Mouse (Mus musculus) hindbrain, embryonic 10.5 days (tissue): ENCODE measurements around the gene Olfr770. TPM values are rescaled to one million over a fixed set of nuclear protein-coding genes. Genes with fewer than 3 reads are reported as not detected.
"Not testable (repeated sequence)": the region's sequence is repeated elsewhere in the genome, so short reads cannot be mapped to it uniquely, and the experiment has no call there.

Experiments used
- DNase-seq: peaks from one replicate; pipeline ENCODE4 v3.0.0-alpha.2; 2017; ENCODE audit warnings: low spot score
- H3K27ac ChIP-seq: fragments of 300-500 bp; sonication (generic); 2 replicates; pipeline ENCODE4 v1.5.1; 2016; ENCODE audit warnings: mild to moderate bottlenecking, moderate library complexity
- H3K27me3 ChIP-seq: fragments of 300-500 bp; sonication (generic); 2 replicates; pipeline ENCODE4 v1.6.1; 2016; ENCODE audit warnings: mild to moderate bottlenecking; ENCODE audit not compliant: poor library complexity, insufficient read depth, severe bottlenecking
- H3K36me3 ChIP-seq: fragments of 300-500 bp; sonication (generic); 2 replicates; pipeline ENCODE4 v1.6.1; 2016; ENCODE audit warnings: mild to moderate bottlenecking, moderate library complexity
- H3K4me1 ChIP-seq: fragments of 300-500 bp; sonication (generic); replicated peaks from 2 replicates; pipeline ENCODE4 v1.6.1; 2016; ENCODE audit warnings: mild to moderate bottlenecking
- H3K4me3 ChIP-seq: fragments of 300-500 bp; sonication (generic); 2 replicates; pipeline ENCODE4 v1.5.1; 2016; ENCODE audit warnings: mild to moderate bottlenecking, moderate library complexity
- H3K9me3 ChIP-seq: fragments of 300-500 bp; sonication (generic); 2 replicates; pipeline ENCODE4 v1.6.1; 2016; ENCODE audit warnings: mild to moderate bottlenecking, moderate library complexity
- WGBS: fragments of 180-500 bp; shearing (Covaris S2); methylation state at CpG from one replicate; pipeline ENCODE4 v1.1.7; 2016; 5-methylcytosine and 5-hydroxymethylcytosine counted together
- polyA plus RNA-seq: library from polyadenylated mRNA; unstranded; fragments of >200 nt; fragmentation: Nextera tagmentation; extraction: Ambion mirVana; gene quantifications from 2 replicates; pipeline ENCODE4 v1.2.1, GENCODE M21; 2016

Olfr770 gene
- not detected in 2 replicates for polyA plus RNA-seq

DNA sequence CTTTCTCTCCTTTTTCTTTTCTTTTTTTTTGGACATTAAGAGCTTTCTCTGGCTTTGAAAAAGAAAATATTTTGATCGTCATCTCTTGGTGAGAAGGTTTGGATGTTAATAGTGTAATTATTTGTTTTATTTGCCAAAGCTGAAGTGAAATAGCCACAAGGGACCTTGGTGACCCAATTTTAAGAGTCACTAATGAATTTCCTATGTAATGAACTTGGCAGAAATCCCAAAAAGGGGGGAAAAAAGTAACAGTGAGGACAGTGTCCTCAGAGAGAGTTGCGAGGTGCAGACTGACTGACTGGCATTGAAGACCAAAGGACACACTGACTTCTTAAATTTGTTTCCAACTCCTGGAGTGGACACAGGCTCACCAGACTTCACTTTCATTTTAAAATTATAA, at the start of gene Olfr770:
Olfr770 (minus strand) TSS at position 101 of the 400 bp plus-strand sequence.
- Histone ChIP-seq H3K4me1 (no peaks in the 10 kb centered on the region), H3K27me3 (no peaks in the 10 kb centered on the region), H3K9me3 (no peaks in the 10 kb centered on the region), H3K27ac (no peak within 1 kb of the TSS), H3K4me3 (no peak within 1 kb of the TSS), H3K36me3 (no peaks in the 10 kb centered on the region)
- WGBS = 91% methylated on average over 2 of the region's 2 CpGs
- no peak for DNase-seq

DNA sequence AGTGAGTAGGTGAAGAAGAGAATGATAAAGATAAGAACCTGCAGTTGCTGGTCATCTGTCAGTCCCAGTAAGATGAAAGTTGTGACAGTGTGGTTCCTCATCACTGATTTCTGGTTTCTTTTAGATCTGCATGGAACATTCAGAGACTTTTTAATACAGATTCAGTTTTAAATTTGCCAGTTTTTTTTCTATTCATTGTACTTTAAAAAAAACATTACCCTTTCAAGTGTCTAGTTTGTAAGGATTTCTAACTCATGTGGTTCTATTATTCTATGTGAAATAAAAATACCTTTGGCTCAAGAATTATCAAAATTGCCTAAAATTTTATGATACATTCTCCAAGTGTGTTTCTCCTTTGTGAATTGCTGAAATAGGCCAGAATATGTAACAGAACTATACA, 48.5 kb upstream of the Olfr770 start, which contains the start of gene Olfr773:
Olfr773 (minus strand) TSS at position 101 of the 400 bp plus-strand sequence.
- not testable (repeated sequence) for H3K9me3 ChIP-seq, H3K36me3 ChIP-seq, H3K4me3 ChIP-seq, H3K27me3 ChIP-seq, H3K4me1 ChIP-seq, H3K27ac ChIP-seq, DNase-seq

DNA sequence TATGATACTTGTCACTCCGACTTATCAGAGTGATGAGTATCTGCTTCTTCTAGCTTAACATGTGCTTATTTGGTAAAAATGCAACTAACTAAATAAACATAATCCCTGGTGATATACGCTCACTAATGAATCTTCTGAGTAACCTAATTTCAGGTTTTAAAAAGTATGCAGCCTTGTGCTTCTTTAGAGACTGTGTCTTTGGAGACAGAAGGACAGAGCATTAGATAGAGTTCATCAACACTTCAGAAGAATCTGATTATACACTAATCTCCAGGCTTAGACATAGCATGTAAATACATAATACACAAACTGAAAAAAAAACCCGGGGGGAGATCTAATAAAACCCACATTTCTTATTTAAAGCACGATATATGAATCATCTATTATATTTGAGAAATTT, 39.0 kb upstream of the Olfr770 start, which contains the start of gene Olfr772:
Olfr772 (minus strand) TSS at position 101 of the 400 bp plus-strand sequence.
- WGBS = 77% methylated on average over 4 of the region's 4 CpGs
- not testable (repeated sequence) for H3K9me3 ChIP-seq

DNA sequence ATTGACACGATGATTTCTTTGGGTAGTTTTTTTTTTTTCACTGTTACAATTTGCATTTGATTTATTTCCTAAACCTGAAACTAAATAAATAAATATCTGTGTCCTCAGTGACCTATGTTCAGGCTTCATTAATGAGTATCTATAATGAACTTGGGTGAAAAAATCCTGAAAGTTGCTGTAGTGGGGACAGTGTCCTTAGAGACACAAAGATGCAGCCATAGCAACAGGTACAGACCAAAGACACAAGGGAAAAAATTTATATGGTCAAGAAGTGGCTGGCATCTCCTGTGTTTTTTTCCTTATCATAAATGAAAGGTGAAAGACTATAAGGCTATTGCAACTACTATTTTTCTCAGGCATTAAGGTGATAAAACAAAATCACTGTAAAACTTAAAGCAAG, 25.9 kb upstream of the Olfr770 start, which contains the start of gene Olfr771:
Olfr771 (minus strand) TSS at position 101 of the 400 bp plus-strand sequence.
- H3K4me1 ChIP-seq = no peaks in the 10 kb centered on the region
- no peaks in the 10 kb centered on the region for H3K27me3 ChIP-seq
- no peak within 1 kb of the TSS for H3K27ac ChIP-seq
- WGBS = 86% methylated on average over 1 of the region's 1 CpGs
- no peaks in the 10 kb centered on the region for H3K9me3 ChIP-seq
- H3K4me3 ChIP-seq = no peak within 1 kb of the TSS
- DNase-seq = no peak
- no peaks in the 10 kb centered on the region for H3K36me3 ChIP-seq

More for the DNA sequence above, 39.0 kb upstream of the Olfr770 start, which contains the start of gene Olfr772:
- H3K4me1 ChIP-seq, H3K27me3 ChIP-seq, H3K36me3 ChIP-seq, H3K27ac ChIP-seq, DNase-seq, H3K4me3 ChIP-seq: not testable (repeated sequence)

DNA sequence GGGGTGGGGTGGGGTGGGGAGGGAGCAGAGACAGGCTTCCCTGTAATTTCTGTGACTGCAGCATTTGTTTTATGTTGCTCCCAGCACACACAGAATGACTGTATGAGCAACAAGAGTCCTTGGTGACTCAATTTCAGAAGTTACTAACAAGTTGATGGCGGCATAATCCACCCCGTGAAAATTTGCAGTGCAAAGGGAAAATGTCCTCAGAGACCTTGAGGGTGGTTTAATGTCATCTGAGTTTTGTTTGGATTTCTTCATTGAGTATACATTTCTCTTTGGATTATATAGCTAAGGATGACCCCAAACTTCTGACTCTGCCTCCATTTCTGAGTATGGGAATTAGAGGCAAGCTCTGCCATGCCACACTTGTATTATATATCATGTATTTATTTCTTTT, 21.0 kb downstream of the Olfr770 start, which contains the start of gene Olfr769:
Olfr769 (minus strand) TSS at position 101 of the 400 bp plus-strand sequence.
- H3K27ac ChIP-seq = no peak within 1 kb of the TSS
- H3K36me3 ChIP-seq = no peaks in the 10 kb centered on the region
- no peaks in the 10 kb centered on the region for H3K4me1 ChIP-seq
- H3K27me3 ChIP-seq = no peaks in the 10 kb centered on the region
- no peaks in the 10 kb centered on the region for H3K9me3 ChIP-seq
- H3K4me3 ChIP-seq = no peak within 1 kb of the TSS
- 88% methylated on average over 2 of the region's 2 CpGs for WGBS
- no peak for DNase-seq

DNA sequence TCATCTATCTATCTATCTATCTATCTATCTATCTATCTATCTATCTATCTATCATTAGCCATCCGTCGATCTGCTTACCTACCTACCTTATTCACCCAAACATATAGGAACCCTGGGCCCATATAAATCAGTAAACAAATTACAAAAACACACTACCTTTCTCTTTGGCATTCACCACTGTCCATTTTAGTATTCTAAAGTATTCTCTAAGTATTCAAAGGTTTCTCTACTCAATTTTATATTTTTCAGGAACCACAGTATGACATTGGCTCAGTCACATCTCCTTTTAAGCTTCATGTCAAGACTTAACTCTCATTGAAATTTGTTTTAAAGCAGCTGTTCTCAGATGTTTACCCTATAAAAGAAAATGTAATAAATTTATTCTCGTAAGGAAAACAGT, 23.7 kb downstream of the Olfr770 start:
- DNase-seq = no peak
- H3K36me3 ChIP-seq = no peaks in the 10 kb centered on the region
- WGBS = 96% methylated on average over 3 of the region's 3 CpGs
- H3K4me3 ChIP-seq = no peak overlapping the region
- no peaks in the 10 kb centered on the region for H3K9me3 ChIP-seq
- H3K27me3 ChIP-seq = no peaks in the 10 kb centered on the region
- no peaks in the 10 kb centered on the region for H3K4me1 ChIP-seq
- no peak overlapping the region for H3K27ac ChIP-seq

DNA sequence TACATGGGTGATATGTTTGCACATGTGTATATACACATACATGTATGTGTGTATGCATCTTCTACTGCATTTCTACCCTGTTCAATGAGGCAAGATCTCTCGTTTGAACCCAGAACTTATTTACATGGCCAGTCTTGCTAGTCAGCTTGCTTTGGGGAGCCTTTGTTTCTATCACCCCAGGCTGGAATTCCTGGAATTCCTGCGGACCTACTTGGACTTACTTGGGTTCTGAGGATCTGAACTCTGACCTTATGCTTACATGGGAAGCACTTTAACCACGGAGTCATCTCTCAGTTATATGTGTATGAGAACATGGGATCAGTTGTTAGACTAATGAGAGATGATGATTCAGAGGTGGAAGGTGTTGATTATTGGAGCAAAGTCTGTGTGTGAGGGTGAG, 37.6 kb downstream of the Olfr770 start:
- Histone ChIP-seq H3K36me3 (no peaks in the 10 kb centered on the region), H3K4me3 (no peak overlapping the region), H3K9me3 (no peaks in the 10 kb centered on the region), H3K27me3 (no peaks in the 10 kb centered on the region), H3K27ac (no peak overlapping the region), H3K4me1 (no peaks in the 10 kb centered on the region)
- DNase-seq = no peak
- WGBS = 33% methylated on average over 3 of the region's 3 CpGs

DNA sequence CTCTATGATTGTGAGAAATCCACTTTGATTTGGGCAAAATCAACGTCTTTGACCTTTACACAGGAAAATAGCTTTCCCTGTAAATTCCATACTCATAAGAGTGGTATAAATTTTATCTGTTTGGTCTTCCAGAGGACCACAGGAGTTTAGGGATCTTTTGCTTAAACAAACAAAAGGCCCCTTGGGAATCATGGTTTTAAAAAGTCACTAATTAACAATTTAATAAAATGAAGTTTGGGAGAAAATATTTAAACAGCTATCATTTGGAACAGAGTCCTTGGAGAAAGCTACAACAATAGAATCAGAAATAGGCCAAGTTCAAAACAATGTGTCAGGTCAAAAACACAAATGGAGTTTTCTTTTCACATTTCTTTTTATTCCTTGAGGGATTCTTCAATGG, 39.5 kb downstream of the Olfr770 start, which contains the start of gene Olfr768:
Olfr768 (minus strand) TSS at position 101 of the 400 bp plus-strand sequence.
- WGBS = 89% methylated on average over 1 of the region's 1 CpGs
- H3K4me1 ChIP-seq = no peaks in the 10 kb centered on the region
- H3K9me3 ChIP-seq = no peaks in the 10 kb centered on the region
- DNase-seq = no peak
- H3K4me3 ChIP-seq = no peak within 1 kb of the TSS
- H3K27me3 ChIP-seq = no peaks in the 10 kb centered on the region
- H3K27ac ChIP-seq = no peak within 1 kb of the TSS
- H3K36me3 ChIP-seq = no peaks in the 10 kb centered on the region

DNA sequence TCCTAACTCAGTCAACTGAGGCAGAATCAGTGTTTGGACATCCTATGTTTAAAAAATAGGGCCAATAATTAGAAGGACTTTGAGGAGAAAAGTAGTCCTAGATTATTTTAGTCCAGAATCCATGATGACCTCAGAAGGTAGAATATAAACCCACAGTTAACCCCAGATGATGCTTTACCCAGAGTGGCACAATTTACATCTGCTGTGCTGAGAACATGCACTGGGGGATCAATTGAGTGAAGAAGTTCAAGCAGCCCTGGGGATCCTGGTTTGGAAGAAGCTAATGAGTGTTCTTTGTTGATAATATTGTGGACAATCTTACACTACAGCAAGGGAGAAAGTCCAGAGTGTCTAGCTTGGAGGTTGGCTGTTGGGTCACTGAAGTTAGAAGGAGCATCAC, 56.0 kb downstream of the Olfr770 start, which contains the start of gene Olfr767:
Olfr767 (minus strand) TSS at position 101 of the 400 bp plus-strand sequence.
- H3K36me3 ChIP-seq, H3K9me3 ChIP-seq, H3K27me3 ChIP-seq, H3K4me3 ChIP-seq, DNase-seq, H3K4me1 ChIP-seq, H3K27ac ChIP-seq: not testable (repeated sequence)

Other genes with a start within 250 kb of the Olfr770 start
- 8.9 and 11.1 TPM in 2 replicates for gene Gdf11, start 247.3 kb downstream of the Olfr770 start, polyA plus RNA-seq
- 240 and 253 TPM in 2 replicates for gene Cd63, start 238.0 kb downstream of the Olfr770 start, polyA plus RNA-seq
- 15.8 and 18.7 TPM in 2 replicates for gene Rdh5, start 216.1 kb downstream of the Olfr770 start, polyA plus RNA-seq
- gene Bloc1s1, start 215.0 kb downstream of the Olfr770 start, polyA plus RNA-seq = 229 and 285 TPM in 2 replicates
- gene Itga7, start 205.2 kb downstream of the Olfr770 start, polyA plus RNA-seq = 3.7 and 4.0 TPM in 2 replicates
- gene Mettl7b, start 178.0 kb downstream of the Olfr770 start, polyA plus RNA-seq = not detected in 2 replicates
- 0.06 TPM in 1 of 2 replicates, not detected in the other for gene Olfr9, start 149.6 kb downstream of the Olfr770 start, polyA plus RNA-seq
- gene Olfr763, start 128.2 kb downstream of the Olfr770 start, polyA plus RNA-seq = not detected in 2 replicates
- not detected in 2 replicates for gene Olfr764-ps1, start 99.1 kb downstream of the Olfr770 start, polyA plus RNA-seq
- not detected in 2 replicates for gene Olfr765, start 89.0 kb downstream of the Olfr770 start, polyA plus RNA-seq
- gene Olfr766-ps1, start 70.0 kb downstream of the Olfr770 start, polyA plus RNA-seq = not detected in 2 replicates
- not detected in 2 replicates for gene Olfr767, start 56.1 kb downstream of the Olfr770 start, polyA plus RNA-seq
- not detected in 2 replicates for gene Olfr768, start 39.6 kb downstream of the Olfr770 start, polyA plus RNA-seq
- not detected in 2 replicates for gene Olfr769, start 21.1 kb downstream of the Olfr770 start, polyA plus RNA-seq
- not detected in 2 replicates for gene Olfr771, start 25.8 kb upstream of the Olfr770 start, polyA plus RNA-seq
- not detected in 2 replicates for gene Olfr772, start 38.9 kb upstream of the Olfr770 start, polyA plus RNA-seq
- gene Olfr773, start 48.4 kb upstream of the Olfr770 start, polyA plus RNA-seq = not detected in 2 replicates
- gene Olfr774, start 97.2 kb upstream of the Olfr770 start, polyA plus RNA-seq = not detected in 2 replicates
- gene Olfr775, start 109.4 kb upstream of the Olfr770 start, polyA plus RNA-seq = not detected in 2 replicates
- gene Olfr776, start 120.1 kb upstream of the Olfr770 start, polyA plus RNA-seq = not detected in 2 replicates
- 0.10 TPM in 1 of 2 replicates, not detected in the other for gene Olfr777, start 132.5 kb upstream of the Olfr770 start, polyA plus RNA-seq
- gene Olfr780, start 179.1 kb upstream of the Olfr770 start, polyA plus RNA-seq = not detected in 2 replicates
- gene Olfr781, start 189.9 kb upstream of the Olfr770 start, polyA plus RNA-seq = not detected in 2 replicates
- not detected in 2 replicates for gene Olfr782, start 209.9 kb upstream of the Olfr770 start, polyA plus RNA-seq
- 0.08 TPM in 1 of 2 replicates, not detected in the other for gene Olfr784, start 245.1 kb upstream of the Olfr770 start, polyA plus RNA-seq